Mouse (Mus musculus): ENCODE measurements at regions not wholly inside any gene's neighbourhood (a gene's known extent, or its start where the extent isn't known, plus 50 kb on each side); places are given as distances from the start of the nearest gene placed in this dataset.
A peak's percentile ranks its signal among the peaks of the same experiment; 100 is the strongest.

DNA sequence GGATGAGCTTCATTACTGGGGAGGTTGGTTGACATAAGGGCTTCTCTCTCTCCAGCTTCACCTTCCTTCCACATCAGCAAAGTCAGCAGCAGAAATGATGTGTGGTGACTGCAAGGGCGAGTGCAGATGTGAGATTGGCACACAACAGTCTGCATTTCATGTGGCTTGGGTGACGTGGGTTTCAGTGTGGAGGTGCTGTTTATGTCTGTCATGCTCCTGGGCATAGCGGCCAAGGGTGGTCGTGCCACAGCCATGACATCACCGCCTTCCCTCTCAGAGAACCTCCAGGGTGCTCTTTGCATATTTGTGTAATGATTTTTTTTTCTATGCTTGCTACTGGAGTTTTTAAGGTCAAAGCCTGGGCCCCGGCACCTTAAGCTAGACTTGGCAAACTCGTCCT, 64.0 kb downstream of the Pthlh start:
- Histone ChIP-seq H3K4me2 (ENCODE audit: low read depth) (no peak overlapping the region), H3K4me1 (ENCODE audit: insufficient read depth) (no peaks in the 10 kb centered on the region), H3K4me3 (ENCODE audit: low read depth, low read length) (no peak overlapping the region), H3K27me3 (ENCODE audit: insufficient read depth, low read length) (no peaks in the 10 kb centered on the region), H3K9ac (no peak overlapping the region), H3K9me3 (ENCODE audit: low read length) (no peaks in the 10 kb centered on the region), H3K27ac (ENCODE audit: low read depth, low read length) (no peak overlapping the region), H3K36me3 (ENCODE audit: insufficient read depth) (no peaks in the 10 kb centered on the region)
- ATAC-seq (no peak), DNase-seq (no peak)
- 72% methylated on average over 7 of the region's 7 CpGs for WGBS
- TF ChIP-seq CTCF (IDR thresholded peaks at IDR 0.05; ENCODE audit: low read depth), result no peak

DNA sequence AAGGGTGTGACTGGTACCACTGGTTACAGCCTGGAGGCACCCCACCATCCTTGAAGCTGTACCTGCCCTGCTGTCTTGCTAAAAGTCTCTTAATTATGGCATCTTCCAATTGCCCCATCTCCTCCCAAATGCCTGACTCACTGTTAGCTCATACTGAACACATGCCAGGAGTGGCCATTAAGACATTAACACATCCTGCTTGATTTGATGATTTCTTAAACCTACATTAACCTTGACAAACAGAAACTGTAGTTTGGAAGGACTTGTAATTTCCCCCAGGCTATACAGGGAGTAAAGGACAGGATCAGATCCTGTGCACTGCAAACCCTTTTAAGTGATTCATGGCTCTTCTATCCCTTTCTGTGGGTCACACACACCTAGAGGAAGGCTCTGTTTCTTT, 64.6 kb downstream of the Pthlh start:
- H3K9ac ChIP-seq, result no peak overlapping the region
- H3K4me3 ChIP-seq (ENCODE audit: low read depth, low read length), result no peak overlapping the region
- no peaks in the 10 kb centered on the region for H3K27me3 ChIP-seq (ENCODE audit: insufficient read depth, low read length)
- no peaks in the 10 kb centered on the region for H3K9me3 ChIP-seq (ENCODE audit: low read length)
- no peak overlapping the region for H3K27ac ChIP-seq (ENCODE audit: low read depth, low read length)
- no peak for ATAC-seq
- DNase-seq, result no peak
- H3K4me1 ChIP-seq (ENCODE audit: insufficient read depth), result no peaks in the 10 kb centered on the region
- no peaks in the 10 kb centered on the region for H3K36me3 ChIP-seq (ENCODE audit: insufficient read depth)
- no peak overlapping the region for H3K4me2 ChIP-seq (ENCODE audit: low read depth)
- no peak for TF ChIP-seq CTCF (IDR thresholded peaks at IDR 0.05; ENCODE audit: low read depth)

DNA sequence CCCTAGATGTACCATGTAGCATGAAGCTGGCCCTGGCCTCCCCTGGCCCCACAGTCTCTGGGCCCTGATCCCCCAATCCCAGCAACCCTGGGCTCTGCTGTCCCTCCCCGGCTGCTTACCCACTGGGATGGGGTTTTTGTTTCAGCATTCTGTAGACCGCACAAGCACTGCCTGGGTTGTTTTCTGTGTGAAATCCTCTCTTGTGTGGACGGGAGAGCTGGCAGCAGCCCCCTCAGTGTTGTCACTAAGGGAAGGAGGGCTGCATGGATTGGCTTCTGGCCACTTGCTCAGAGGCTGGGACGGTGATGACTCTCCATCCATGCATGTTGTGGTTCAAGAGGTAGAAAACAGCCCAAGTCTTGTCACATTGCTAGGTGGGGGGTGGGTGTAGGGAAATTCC, 67.6 kb downstream of the Pthlh start:
- TF ChIP-seq CTCF (IDR thresholded peaks at IDR 0.05; ENCODE audit: low read depth), result no peak
- peak; percentile 3 for DNase-seq

DNA sequence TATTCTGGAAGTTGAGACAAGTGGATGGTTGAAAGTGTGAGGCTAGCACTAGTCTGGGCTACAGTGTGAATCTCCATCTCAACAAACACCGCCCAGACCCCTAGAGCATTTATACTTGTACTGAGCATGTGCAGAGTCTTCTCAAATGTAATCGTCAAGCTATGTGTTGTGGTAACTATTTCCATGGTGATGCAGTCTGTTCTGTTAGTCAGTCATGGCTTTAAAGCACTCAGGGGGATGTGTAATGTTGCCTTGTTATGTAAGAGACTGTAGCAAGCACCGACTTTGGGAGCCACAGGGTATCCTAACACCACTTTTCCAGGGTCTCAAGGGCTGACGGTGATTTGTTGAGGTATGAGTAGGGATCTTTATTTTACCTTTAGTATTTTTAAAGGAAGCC, 68.7 kb downstream of the Pthlh start:
- no peaks in the 10 kb centered on the region for H3K9me3 ChIP-seq (ENCODE audit: low read length)
- no peak for ATAC-seq

More for the DNA sequence above, 67.6 kb downstream of the Pthlh start:
- no peak overlapping the region for H3K9ac ChIP-seq
- no peak overlapping the region for H3K27ac ChIP-seq (ENCODE audit: low read depth, low read length)
- H3K4me2 ChIP-seq (ENCODE audit: low read depth), result no peak overlapping the region
- peak; percentile 38 for ATAC-seq
- H3K4me1 ChIP-seq (ENCODE audit: insufficient read depth), result no peaks in the 10 kb centered on the region
- no peak overlapping the region for H3K4me3 ChIP-seq (ENCODE audit: low read depth, low read length)
- 37% methylated on average over 4 of the region's 4 CpGs for WGBS
- H3K36me3 ChIP-seq (ENCODE audit: insufficient read depth), result no peaks in the 10 kb centered on the region
- no peaks in the 10 kb centered on the region for H3K27me3 ChIP-seq (ENCODE audit: insufficient read depth, low read length)
- no peaks in the 10 kb centered on the region for H3K9me3 ChIP-seq (ENCODE audit: low read length)

DNA sequence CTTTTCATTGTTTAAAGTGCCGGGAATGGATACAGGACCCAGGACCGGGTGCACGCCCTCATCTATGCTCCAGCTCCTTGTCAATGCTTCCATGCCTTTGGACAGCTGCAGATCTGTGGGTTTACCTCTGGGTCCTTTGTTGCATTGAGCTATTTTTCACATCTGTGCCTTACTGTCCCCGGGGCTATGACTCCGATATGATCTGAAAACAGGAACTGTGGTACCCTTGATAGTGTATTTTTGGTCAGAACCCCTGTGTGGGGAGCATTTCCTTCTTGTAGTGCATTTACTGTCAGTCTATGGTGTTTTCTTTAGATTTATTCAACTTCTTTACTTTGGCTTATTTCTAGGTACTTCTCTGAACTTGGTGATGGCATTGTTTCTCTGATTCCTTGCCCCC, 76.3 kb downstream of the Pthlh start:
- H3K27ac ChIP-seq (ENCODE audit: low read depth, low read length), result no peak overlapping the region
- no peaks in the 10 kb centered on the region for H3K9me3 ChIP-seq (ENCODE audit: low read length)
- no peak overlapping the region for H3K4me3 ChIP-seq (ENCODE audit: low read depth, low read length)
- no peak for DNase-seq
- WGBS, result 73% methylated on average over 5 of the region's 5 CpGs
- no peaks in the 10 kb centered on the region for H3K27me3 ChIP-seq (ENCODE audit: insufficient read depth, low read length)
- no peak for ATAC-seq
- H3K9ac ChIP-seq, result no peak overlapping the region
- H3K36me3 ChIP-seq (ENCODE audit: insufficient read depth), result no peaks in the 10 kb centered on the region
- TF ChIP-seq CTCF (IDR thresholded peaks at IDR 0.05; ENCODE audit: low read depth), result no peak
- H3K4me1 ChIP-seq (ENCODE audit: insufficient read depth), result no peaks in the 10 kb centered on the region
- H3K4me2 ChIP-seq (ENCODE audit: low read depth), result no peak overlapping the region

More for the DNA sequence above, 68.7 kb downstream of the Pthlh start:
- no peak for TF ChIP-seq CTCF (IDR thresholded peaks at IDR 0.05; ENCODE audit: low read depth)
- Histone ChIP-seq H3K4me1 (ENCODE audit: insufficient read depth) (no peaks in the 10 kb centered on the region), H3K36me3 (ENCODE audit: insufficient read depth) (no peaks in the 10 kb centered on the region), H3K27ac (ENCODE audit: low read depth, low read length) (no peak overlapping the region), H3K4me3 (ENCODE audit: low read depth, low read length) (no peak overlapping the region), H3K9ac (no peak overlapping the region), H3K27me3 (ENCODE audit: insufficient read depth, low read length) (no peaks in the 10 kb centered on the region), H3K4me2 (ENCODE audit: low read depth) (no peak overlapping the region)
- WGBS, result 83% methylated on average over 4 of the region's 4 CpGs
- no peak for DNase-seq

DNA sequence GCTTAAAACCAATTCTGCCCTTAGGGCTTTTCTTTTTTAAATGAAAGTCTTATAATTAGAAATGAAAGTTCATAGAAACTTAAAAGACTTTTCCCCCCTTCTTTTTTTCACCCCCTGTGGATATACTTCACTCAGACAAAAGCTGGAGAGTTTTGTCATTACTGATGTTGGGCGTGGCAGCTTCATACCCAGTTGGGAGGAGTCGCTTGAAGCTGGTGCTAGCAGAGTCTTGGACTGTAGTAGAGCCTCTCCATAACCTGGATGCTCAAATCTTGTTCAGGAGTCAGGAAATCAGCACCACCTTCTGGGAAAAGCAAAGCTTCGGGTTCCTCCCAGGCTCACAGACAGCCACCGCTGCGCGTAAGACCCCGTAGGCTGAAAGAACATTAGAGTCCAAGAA, 85.7 kb downstream of the Pthlh start:
- no peaks in the 10 kb centered on the region for H3K9me3 ChIP-seq (ENCODE audit: low read length)
- H3K4me1 ChIP-seq (ENCODE audit: insufficient read depth), result no peaks in the 10 kb centered on the region
- H3K36me3 ChIP-seq (ENCODE audit: insufficient read depth), result no peaks in the 10 kb centered on the region
- H3K27ac ChIP-seq (ENCODE audit: low read depth, low read length), result no peak overlapping the region
- H3K4me3 ChIP-seq (ENCODE audit: low read depth, low read length), result no peak overlapping the region
- no peak overlapping the region for H3K4me2 ChIP-seq (ENCODE audit: low read depth)
- ATAC-seq, result no peak
- H3K9ac ChIP-seq, result no peak overlapping the region
- no peaks in the 10 kb centered on the region for H3K27me3 ChIP-seq (ENCODE audit: insufficient read depth, low read length)
- 38% methylated on average over 7 of the region's 7 CpGs for WGBS
- DNase-seq, result no peak
- no peak for TF ChIP-seq CTCF (IDR thresholded peaks at IDR 0.05; ENCODE audit: low read depth)

DNA sequence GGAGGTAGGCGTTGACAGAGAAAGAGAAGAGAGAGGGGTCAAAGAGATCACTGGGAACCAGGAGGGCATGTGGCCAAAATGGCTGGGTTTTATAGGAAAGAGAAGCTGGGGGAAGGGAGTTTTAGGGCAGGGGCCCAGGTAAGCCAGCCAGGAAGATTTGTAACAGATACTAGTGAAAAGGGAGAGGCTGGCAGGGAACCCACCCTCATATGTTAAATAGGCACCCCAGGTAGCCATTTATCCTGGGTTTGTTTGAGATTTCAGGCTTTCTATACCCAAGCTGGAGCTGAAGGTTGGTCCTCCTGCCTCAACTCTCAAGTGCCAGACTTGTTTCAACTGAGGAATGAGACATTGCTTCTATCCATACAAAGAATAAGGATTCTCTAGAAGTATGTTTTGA, 85.0 kb downstream of the Klhl42 start:
- TF ChIP-seq CTCF (IDR thresholded peaks at IDR 0.05; ENCODE audit: low read depth), result no peak
- Histone ChIP-seq H3K9me3 (ENCODE audit: low read length) (no peaks in the 10 kb centered on the region), H3K27ac (ENCODE audit: low read depth, low read length) (no peak overlapping the region), H3K4me2 (ENCODE audit: low read depth) (no peak overlapping the region), H3K36me3 (ENCODE audit: insufficient read depth) (no peaks in the 10 kb centered on the region), H3K27me3 (ENCODE audit: insufficient read depth, low read length) (no peaks in the 10 kb centered on the region), H3K9ac (no peak overlapping the region), H3K4me3 (ENCODE audit: low read depth, low read length) (no peak overlapping the region), H3K4me1 (ENCODE audit: insufficient read depth) (no peaks in the 10 kb centered on the region)
- WGBS, result 44% methylated on average over 1 of the region's 1 CpGs
- ATAC-seq (no peak), DNase-seq (no peak)

Data from forebrain, postnatal 0 days (tissue).